Mouse (Mus musculus) cortical plate, adult 2 months (tissue): ENCODE measurements at regions not wholly inside any gene's neighbourhood (a gene's known extent, or its start where the extent isn't known, plus 50 kb on each side); places are given as distances from the start of the nearest gene placed in this dataset.

ENCODE experiments used
- CTCF ChIP-seq: fragments of 200-500 bp; IDR thresholded peaks from 2 replicates; pipeline ENCODE4 v1.5.1; 2011; ENCODE audit warnings: mild to moderate bottlenecking, control low read depth, low read length; ENCODE audit not compliant: insufficient read depth; ENCODE audit errors: extremely low read depth
- POLR2A ChIP-seq: fragments of 200-500 bp; IDR thresholded peaks from 2 replicates; pipeline ENCODE4 v1.6.1; 2011; ENCODE audit warnings: mild to moderate bottlenecking, low read length, control low read depth; ENCODE audit not compliant: insufficient read depth; ENCODE audit errors: extremely low read depth

DNA sequence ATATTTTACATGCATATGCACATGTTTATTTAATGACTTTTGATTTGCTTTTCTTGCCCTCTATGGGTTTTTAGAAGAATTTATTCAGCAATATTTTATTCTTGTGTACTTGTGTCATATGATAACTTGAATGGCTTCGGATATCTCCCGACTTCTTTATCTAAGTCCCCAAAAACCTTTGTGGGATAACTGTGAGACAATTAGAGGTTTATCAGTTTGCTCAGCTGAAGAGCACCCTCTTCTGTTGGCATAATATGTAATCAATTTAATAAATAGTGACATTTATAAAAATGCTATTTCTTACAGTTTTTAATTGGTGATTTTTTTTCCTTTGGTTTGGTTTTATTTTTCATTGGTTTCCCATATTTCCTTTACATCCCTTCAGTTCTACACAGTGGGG lies 194.2 kb upstream of the Tent5a start:
- no peak for TF ChIP-seq POLR2A
- no peak for TF ChIP-seq CTCF
